Mouse (Mus musculus) ES-E14 (cell line): ENCODE measurements around the gene Trim10. TPM values are rescaled to one million over a fixed set of nuclear protein-coding genes. Genes with fewer than 3 reads are reported as not detected.

Experiments
- DNase-seq: peaks from one replicate; pipeline ENCODE4 v3.0.0-alpha.2; 2013; ENCODE audit warnings: low read depth, low spot score
- H3K27ac ChIP-seq: 2 replicates; pipeline ENCODE4 v1.5.1; 2012; ENCODE audit warnings: low read depth, mild to moderate bottlenecking, low read length, moderate library complexity, mixed read lengths; ENCODE audit not compliant: poor library complexity, insufficient read depth, severe bottlenecking
- H3K36me3 ChIP-seq: 2 replicates; pipeline ENCODE4 v1.6.1; 2012; ENCODE audit warnings: mild to moderate bottlenecking, low read length, moderate library complexity, mixed read lengths; ENCODE audit not compliant: control insufficient read depth, poor library complexity, insufficient read depth, severe bottlenecking
- H3K4me1 ChIP-seq, 2 experiments: fragments of 150-350 bp in 1 of 2; sonication (generic) in 1 of 2; 2 replicates each; pipeline ENCODE4 v1.6.1; 2012; ENCODE audit warnings: low read length in 2 of 2, mild to moderate bottlenecking in 1 of 2, mixed read lengths in 1 of 2; ENCODE audit not compliant: control insufficient read depth in 2 of 2, insufficient read depth in 2 of 2, poor library complexity in 1 of 2
- H3K4me3 ChIP-seq, 2 experiments: fragments of 150-350 bp in 1 of 2; sonication (generic) in 1 of 2; 2 replicates each; pipeline ENCODE4 v1.5.1; 2012; ENCODE audit warnings: low read length in 2 of 2, low read depth in 1 of 2, mild to moderate bottlenecking in 1 of 2, mixed read lengths in 1 of 2; ENCODE audit not compliant: insufficient read depth in 1 of 2, poor library complexity in 1 of 2, severe bottlenecking in 1 of 2
- H3K9ac ChIP-seq: 2 replicates; pipeline ENCODE4 v1.6.1; 2012; ENCODE audit warnings: low read depth, mild to moderate bottlenecking, low read length, mixed read lengths; ENCODE audit not compliant: poor library complexity, insufficient read depth, severe bottlenecking
- H3K9me3 ChIP-seq: fragments of 150-350 bp; sonication (generic); 2 replicates; pipeline ENCODE4 v1.6.1; 2012; ENCODE audit warnings: low read depth, mild to moderate bottlenecking, low read length; ENCODE audit not compliant: control insufficient read depth, insufficient read depth
- CHD2 ChIP-seq: IDR thresholded peaks from 2 replicates; pipeline ENCODE4 v1.6.1; 2014; ENCODE audit warnings: mild to moderate bottlenecking, low read depth, low read length, inconsistent platforms
- HCFC1 ChIP-seq: IDR thresholded peaks from 2 replicates; pipeline ENCODE4 v1.6.1; 2012; ENCODE audit warnings: low read length, inconsistent platforms, borderline replicate concordance; ENCODE audit not compliant: insufficient read depth
- MAFK ChIP-seq: IDR thresholded peaks from 2 replicates; pipeline ENCODE4 v1.6.1; 2014; ENCODE audit warnings: mild to moderate bottlenecking, low read depth, low read length, inconsistent platforms; ENCODE audit not compliant: insufficient read depth
- ZC3H11A ChIP-seq: IDR thresholded peaks from 2 replicates; pipeline ENCODE4 v1.6.1; 2012; ENCODE audit warnings: low read depth, mild to moderate bottlenecking, inconsistent platforms, low read length, borderline replicate concordance
- ZNF384 ChIP-seq: IDR thresholded peaks from 2 replicates; pipeline ENCODE4 v1.6.1; 2012; ENCODE audit warnings: low read depth, low read length, inconsistent platforms
- in situ Hi-C, 2 experiments: fragments of 600-800 bp; cut with MboI; formaldehyde crosslinking; loops; one replicate each; pipeline ENCODE4 v1.15.1; 2025; ENCODE audit warnings: low sequenced_read_pairs in 2 of 2, inconsistent platforms in 1 of 2; ENCODE audit not compliant: unreplicated experiment in 2 of 2
- total RNA-seq: library from RNA; depleted of rRNA; stranded (reverse); fragments of 300-350 nt; gene quantifications from 2 replicates; pipeline ENCODE4 v1.2.3, GENCODE M21; 2012

Trim10 gene
- total RNA-seq, 1 experiment, result not detected

DNA sequence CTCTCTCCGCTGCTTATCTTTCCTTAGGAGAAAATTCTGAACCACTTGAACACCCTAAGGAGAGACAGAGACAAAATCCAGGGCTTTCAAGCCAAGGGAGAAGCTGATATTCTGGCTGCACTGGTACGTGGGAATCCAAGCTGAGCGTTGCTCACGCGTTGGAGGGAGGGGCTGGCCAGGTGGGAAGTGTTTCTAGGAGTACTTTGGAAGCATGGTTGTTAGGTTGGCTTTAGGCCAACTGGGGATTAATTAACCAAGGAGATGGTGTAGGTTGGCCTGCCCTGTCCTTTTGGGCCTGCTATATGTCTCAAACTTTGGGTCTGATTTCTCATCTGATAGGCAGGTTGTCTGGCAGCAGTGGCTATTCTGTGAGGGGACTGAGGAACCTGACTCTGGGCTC lies 18.2 kb upstream of the Trim10 start:
- H3K4me1 ChIP-seq, result peaks cover 0 to 5% of the 10 kb centered on the region in 2 experiments; a peak in 1 of 4 replicates
- TF ChIP-seq HCFC1, result no peak
- TF ChIP-seq ZNF384, result no peak
- no peak for TF ChIP-seq MAFK
- TF ChIP-seq ZC3H11A, result no peak
- no peak for TF ChIP-seq CHD2
- H3K9ac ChIP-seq, result no peak overlapping the region
- no peak overlapping the region for H3K27ac ChIP-seq
- no peak overlapping the region for H3K4me3 ChIP-seq
- no peak for DNase-seq
- in situ Hi-C loops, result no loop called here
- no peaks in the 10 kb centered on the region for H3K9me3 ChIP-seq
- peaks cover 38% of the 10 kb centered on the region for H3K36me3 ChIP-seq

DNA sequence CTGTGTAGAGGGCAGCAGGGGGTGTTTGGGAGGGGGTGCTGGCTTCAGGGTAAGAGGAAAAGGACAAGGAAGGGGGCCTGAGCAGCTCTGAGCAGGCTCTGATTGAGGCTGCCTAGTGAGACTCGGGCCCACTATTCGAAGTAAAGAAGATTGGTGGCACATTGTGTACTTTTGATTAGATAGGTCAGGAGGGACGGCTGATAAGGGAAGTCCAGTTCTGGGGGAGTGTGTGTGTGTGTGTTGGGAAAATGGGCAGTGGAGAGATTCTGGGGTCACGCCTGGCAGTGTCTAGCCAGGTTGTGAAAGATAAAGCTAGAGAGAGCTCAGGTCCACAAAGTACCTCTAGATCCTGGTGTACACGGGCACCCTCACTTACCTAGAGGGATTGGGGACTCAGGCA lies 17.7 kb upstream of the Trim10 start:
- TF ChIP-seq ZC3H11A (no peak), HCFC1 (no peak), CHD2 (no peak)
- Histone ChIP-seq H3K9ac (no peak overlapping the region), H3K4me3 (no peak overlapping the region), H3K9me3 (no peaks in the 10 kb centered on the region), H3K27ac (no peak overlapping the region), H3K4me1 (peaks cover 0 to 3% of the 10 kb centered on the region in 2 experiments; a peak in 1 of 4 replicates), H3K36me3 (peaks cover 38% of the 10 kb centered on the region)
- in situ Hi-C loops, result no loop called here
- no peak for DNase-seq

DNA sequence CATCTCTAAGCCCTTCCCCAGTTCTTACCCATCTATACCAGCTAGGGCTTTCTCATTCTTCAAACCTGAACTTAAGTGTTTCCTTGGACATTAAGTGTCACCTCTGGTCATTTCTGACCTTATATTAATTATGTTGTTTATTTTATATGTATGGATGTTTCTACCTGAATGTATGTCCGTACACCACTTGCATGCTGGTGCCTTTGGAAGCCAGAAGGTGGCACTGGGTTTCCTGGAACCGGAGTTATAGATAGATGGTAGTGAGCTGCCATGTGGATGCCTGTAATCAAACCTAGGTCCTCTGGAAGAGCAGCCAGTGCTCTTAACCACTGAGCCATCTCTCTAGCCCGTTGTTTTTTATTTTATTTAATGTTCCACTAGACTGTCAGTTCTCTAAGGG lies 13.9 kb upstream of the Trim10 start:
- TF ChIP-seq MAFK (no peak), CHD2 (no peak), ZNF384 (no peak), HCFC1 (no peak), ZC3H11A (no peak)
- Histone ChIP-seq H3K4me3 (no peak overlapping the region), H3K4me1 (peaks cover 0 to 3% of the 10 kb centered on the region in 2 experiments; a peak in 1 of 4 replicates), H3K9me3 (no peaks in the 10 kb centered on the region), H3K27ac (no peak overlapping the region), H3K36me3 (peaks cover 51% of the 10 kb centered on the region), H3K9ac (no peak overlapping the region)
- in situ Hi-C loops, result no loop called here
- no peak for DNase-seq

DNA sequence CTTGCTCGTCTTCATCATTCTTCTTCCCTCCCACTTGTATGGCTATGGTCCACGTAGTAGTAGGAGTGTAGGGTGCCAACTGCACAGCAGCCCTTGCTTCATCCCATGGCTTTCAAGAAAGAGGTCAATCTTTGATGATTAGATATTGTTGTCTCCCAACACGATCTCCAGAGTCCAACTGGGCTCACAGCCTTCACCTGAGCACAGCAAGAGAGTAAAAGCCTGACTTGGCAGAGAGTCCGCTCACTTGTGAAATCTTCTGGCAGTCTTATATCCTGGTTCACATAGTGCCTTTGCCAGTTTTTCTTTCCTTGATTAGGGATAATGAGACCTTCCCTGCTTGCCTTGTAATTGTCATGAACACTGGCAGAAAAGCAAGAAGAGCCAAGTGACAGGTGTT lies 13.1 kb upstream of the Trim10 start:
- Histone ChIP-seq H3K4me1 (peaks cover 0 to 5% of the 10 kb centered on the region in 2 experiments; a peak in 1 of 4 replicates), H3K27ac (no peak overlapping the region), H3K4me3 (no peak overlapping the region), H3K9ac (no peak overlapping the region), H3K9me3 (no peaks in the 10 kb centered on the region), H3K36me3 (peaks cover 43% of the 10 kb centered on the region)
- no peak for TF ChIP-seq ZC3H11A
- TF ChIP-seq CHD2, result no peak
- TF ChIP-seq HCFC1, result no peak
- TF ChIP-seq MAFK, result no peak
- no peak for TF ChIP-seq ZNF384
- in situ Hi-C loops, result no loop called here
- no peak for DNase-seq

DNA sequence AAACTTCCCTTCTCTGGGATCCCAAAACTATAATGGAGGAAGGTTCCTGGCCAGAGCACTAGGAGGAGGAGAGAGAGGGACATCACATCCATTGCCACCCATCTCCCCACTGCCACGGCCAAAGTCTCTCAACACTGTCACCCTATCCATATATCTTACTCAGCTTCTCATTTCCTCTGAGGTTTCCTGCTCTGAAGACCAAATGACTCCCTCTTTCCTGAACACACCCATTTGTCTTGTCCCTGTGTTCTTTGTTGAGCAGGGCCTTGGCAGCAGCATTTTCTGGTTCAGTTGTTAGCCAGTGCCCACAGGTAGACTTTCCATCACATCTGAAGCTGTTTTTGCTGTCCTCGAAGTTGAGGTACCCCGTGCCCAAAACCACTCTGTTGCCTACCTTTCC lies 11.2 kb upstream of the Trim10 start:
- in situ Hi-C loops, result no loop called here
- H3K9ac ChIP-seq, result no peak overlapping the region
- no peaks in the 10 kb centered on the region for H3K9me3 ChIP-seq
- peaks cover 0 to 5% of the 10 kb centered on the region in 2 experiments; a peak in 1 of 4 replicates for H3K4me1 ChIP-seq
- H3K4me3 ChIP-seq, result no peak overlapping the region
- H3K27ac ChIP-seq, result no peak overlapping the region
- no peak for DNase-seq
- TF ChIP-seq ZNF384 (no peak), HCFC1 (no peak), MAFK (no peak), CHD2 (no peak), ZC3H11A (no peak)
- H3K36me3 ChIP-seq, result peaks cover 30% of the 10 kb centered on the region
